Mouse (Mus musculus) liver, embryonic 14.5 days (tissue): ENCODE measurements at regions not wholly inside any gene's neighbourhood (a gene's known extent, or its start where the extent isn't known, plus 50 kb on each side); places are given as distances from the start of the nearest gene placed in this dataset.

ENCODE experiments used
- CTCF ChIP-seq: IDR thresholded peaks from 2 replicates; pipeline ENCODE4 v1.5.1; 2016; ENCODE audit warnings: antibody characterized with exemption, low read depth, control low read depth
- EP300 ChIP-seq: IDR thresholded peaks from 2 replicates; pipeline ENCODE4 v1.6.1; 2016; ENCODE audit warnings: antibody characterized with exemption, low read depth

DNA sequence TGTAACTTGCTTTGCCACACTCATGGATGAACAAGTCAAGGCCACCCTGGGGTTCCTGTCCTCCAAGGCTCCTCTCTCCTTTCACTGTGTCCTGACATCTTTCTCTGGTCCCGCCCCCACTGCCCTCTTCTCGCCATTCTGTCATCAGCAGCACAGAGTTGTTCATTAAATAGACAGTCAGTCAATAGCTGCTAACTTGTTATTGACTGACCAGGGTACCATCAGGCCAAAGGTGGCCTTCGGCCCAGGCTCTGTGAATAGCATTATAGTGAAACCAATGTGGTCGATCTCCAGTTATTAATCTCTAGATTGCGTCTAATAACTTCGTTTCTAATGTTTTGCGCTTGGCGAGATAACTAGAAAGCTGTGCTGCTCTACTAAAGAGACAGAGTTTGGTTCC, 122.1 kb upstream of the Mrps10 start:
- TF ChIP-seq CTCF (no peak), EP300 (no peak)
